Mouse (Mus musculus) lung, adult 2 months (tissue): ENCODE data around the gene Hist1h4c.

Experiments
- CTCF ChIP-seq: fragments of 200-500 bp; IDR thresholded peaks from 2 replicates; pipeline ENCODE4 v1.5.1; 2011; ENCODE audit warnings: mild to moderate bottlenecking, low read length, control low read depth; ENCODE audit not compliant: insufficient read depth
- POLR2A ChIP-seq: fragments of 200-500 bp; IDR thresholded peaks from 2 replicates; pipeline ENCODE4 v1.6.1; 2011; ENCODE audit warnings: low read depth, mild to moderate bottlenecking, control low read depth, low read length, borderline replicate concordance; ENCODE audit errors: extremely low read depth

GRCm38 (mm10) chr13:23687181-23687580 is 11.1 kb downstream of the Hist1h4c start:
- TF ChIP-seq CTCF (no peak), POLR2A (no peak)
